Mouse (Mus musculus) embryo, embryonic 11.5 days (tissue): ENCODE data around the gene BB287469.
"Not testable (repeated sequence)": the region's sequence is repeated elsewhere in the genome, so short reads cannot be mapped to it uniquely, and the experiment has no call there.

Source experiments
- DNase-seq: peaks from one replicate; pipeline ENCODE4 v3.0.0-alpha.2; 2012; ENCODE audit warnings: low read depth, low spot score

Gene BB287469

DNA sequence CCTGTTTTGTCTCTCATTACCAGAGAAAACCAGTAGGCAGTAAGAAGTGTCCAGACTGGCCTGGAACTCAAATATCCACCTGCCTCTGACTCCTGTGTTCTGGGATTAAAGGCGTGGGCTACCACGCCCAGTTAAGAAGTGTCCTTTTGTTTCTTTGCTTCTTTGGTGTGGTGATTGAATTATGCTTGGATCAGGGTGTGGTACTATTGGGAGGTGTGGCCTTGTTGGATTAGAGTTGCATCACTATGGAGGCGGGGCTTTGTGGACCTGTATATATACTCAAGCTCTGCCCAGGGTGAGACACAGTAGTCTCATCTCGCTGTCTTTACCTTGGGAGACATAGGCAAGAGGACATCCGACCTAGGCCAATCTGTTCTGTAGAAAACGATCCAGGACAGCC is at the start of gene BB287469:
TSS of gene BB287469 (plus strand) at position 301 of the 400 bp plus-strand sequence.
- DNase-seq, result not testable (repeated sequence)

GRCm38 (mm10) chr12:87775655-87776054 is 40.7 kb upstream of the BB287469 start, which contains the start of gene Gm21319:
Gene Gm21319, minus strand, starts transcription at chr12:87775755.
- DNase-seq, result not testable (repeated sequence)

GRCm38 (mm10) chr12:87795212-87795611 is 21.2 kb upstream of the BB287469 start, which contains the start of gene Gm21936:
Gene Gm21936, plus strand, starts transcription at chr12:87795512.
- DNase-seq, result not testable (repeated sequence)

GRCm38 (mm10) chr12:87797971-87798370 is 18.4 kb upstream of the BB287469 start:
- DNase-seq, result not testable (repeated sequence)

DNA sequence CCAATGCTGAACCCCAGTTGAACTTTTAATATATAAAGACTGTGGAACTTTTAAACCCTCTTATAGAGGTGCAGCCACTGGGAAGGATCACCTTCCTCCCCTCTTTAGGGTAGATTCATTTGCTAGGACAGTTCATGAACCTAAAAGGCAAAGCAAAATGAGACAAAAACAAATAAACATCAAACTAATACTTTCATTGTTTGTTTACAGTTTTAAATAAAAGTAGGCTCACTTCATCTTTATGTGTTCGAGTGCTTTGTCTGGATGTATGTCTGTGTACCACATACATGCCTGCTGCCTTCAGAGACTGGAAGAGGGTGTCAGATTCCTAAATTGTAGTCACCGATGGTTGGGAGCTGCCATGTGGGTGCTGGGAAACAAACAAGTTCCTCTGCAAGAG is 25.9 kb downstream of the BB287469 start, which contains the start of gene Gm2001:
TSS of gene Gm2001 (minus strand) at position 101 of the 400 bp plus-strand sequence.
- not testable (repeated sequence) for DNase-seq

- not testable (repeated sequence) for DNase-seq
These were observed 34.3 kb downstream of the BB287469 start for GRCm38 (mm10) chr12:87850657-87851056.

DNA sequence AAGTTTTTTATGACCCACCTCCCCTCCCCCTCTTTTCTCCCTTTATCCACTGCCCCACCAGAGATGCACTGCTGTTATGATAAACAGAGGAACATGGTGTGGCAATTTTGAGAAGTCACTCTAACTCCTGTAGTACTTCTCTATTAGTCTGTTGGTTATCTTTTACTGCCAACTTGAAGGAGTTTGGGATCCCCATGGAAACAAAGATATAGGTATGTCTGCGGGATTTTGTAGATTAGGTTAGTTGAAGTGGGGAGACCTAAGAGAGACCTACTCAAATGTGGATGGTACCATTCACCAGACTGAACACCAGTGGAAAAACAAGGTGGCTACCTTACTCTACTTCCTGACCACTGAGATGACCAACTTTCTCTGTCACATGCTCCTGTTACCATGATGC is 39.7 kb downstream of the BB287469 start:
- DNase-seq, result not testable (repeated sequence)

DNA sequence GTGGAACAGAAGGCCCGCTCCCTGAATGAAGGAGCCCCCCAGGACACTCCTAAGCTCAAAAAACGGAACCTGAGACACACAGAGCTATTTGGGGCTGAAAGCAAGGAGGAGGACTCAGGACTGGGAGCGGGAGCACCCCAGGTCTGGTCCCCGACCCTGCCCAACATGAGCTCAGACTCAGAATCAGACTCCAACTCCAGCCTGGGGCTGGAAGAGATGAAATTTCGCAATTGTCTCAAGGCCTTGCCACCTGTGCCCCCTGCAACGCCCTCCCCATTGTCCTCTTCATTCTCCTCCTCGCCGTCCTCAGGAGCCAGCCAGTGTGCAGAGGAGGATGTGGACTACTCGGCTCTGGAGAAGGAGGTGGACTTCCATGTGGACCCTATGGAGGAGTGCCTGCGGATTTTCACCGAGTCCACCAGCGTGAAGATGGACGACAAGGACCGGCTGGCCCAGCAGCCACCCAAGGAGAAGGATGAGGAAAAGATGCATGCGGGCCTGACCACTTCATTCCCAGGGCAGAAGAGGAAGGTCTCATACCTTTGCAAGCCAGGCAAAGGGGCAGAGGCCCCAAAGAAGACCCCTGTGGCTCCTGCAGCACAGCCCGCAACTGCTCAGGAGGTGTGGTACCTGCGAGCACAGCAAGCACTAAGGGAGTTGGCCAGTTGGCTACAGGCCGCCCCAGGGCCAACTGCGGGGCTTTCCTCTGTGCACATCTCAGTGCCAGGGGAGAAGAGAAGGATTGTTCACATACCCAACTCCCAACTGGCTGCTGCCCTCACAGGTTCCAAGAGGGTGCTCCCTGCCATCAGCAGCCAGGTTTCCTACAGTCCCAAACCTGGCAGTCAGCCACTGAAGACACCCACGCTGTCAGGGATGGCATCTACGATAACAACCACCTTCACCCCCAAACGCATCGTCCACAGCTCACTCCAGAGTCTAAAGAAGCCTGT is 45.6 kb downstream of the BB287469 start:
- not testable (repeated sequence) for DNase-seq

GRCm38 (mm10) chr12:87863638-87864037 is 47.3 kb downstream of the BB287469 start:
- DNase-seq, result not testable (repeated sequence)

GRCm38 (mm10) chr12:87864048-87864447 is 47.7 kb downstream of the BB287469 start:
- DNase-seq, result not testable (repeated sequence)
